Mouse (Mus musculus) neural tube, embryonic 14.5 days (tissue): ENCODE data around the gene Git1. TPM values are rescaled to one million over a fixed set of nuclear protein-coding genes. Genes with fewer than 3 reads are reported as not detected.
A peak's percentile ranks its signal among the peaks of the same experiment; 100 is the strongest.

Source experiments
- ATAC-seq: fragments of 200-750 bp; cut with Nextera tagmentation; 2 replicates; pipeline ENCODE4 v1.8.0; 2017; ENCODE audit warnings: low read depth, mild to moderate bottlenecking, moderate TSS enrichment, moderate library complexity
- H3K27ac ChIP-seq: fragments of 300-500 bp; sonication (generic); 2 replicates; pipeline ENCODE4 v1.5.1; 2014; ENCODE audit warnings: low read depth, mild to moderate bottlenecking, control low read depth, low read length, moderate library complexity, mixed read lengths
- H3K27me3 ChIP-seq: fragments of 300-500 bp; sonication (generic); 2 replicates; pipeline ENCODE4 v1.6.1; 2014; ENCODE audit warnings: low read length; ENCODE audit not compliant: control insufficient read depth, insufficient read depth
- H3K36me3 ChIP-seq: fragments of 300-500 bp; sonication (generic); 2 replicates; pipeline ENCODE4 v1.6.1; 2014; ENCODE audit warnings: low read length, mixed read lengths; ENCODE audit not compliant: control insufficient read depth, insufficient read depth
- H3K4me1 ChIP-seq: fragments of 300-500 bp; sonication (generic); 2 replicates; pipeline ENCODE4 v1.6.1; 2014; ENCODE audit warnings: low read length; ENCODE audit not compliant: control insufficient read depth, insufficient read depth
- H3K4me2 ChIP-seq: fragments of 300-500 bp; sonication (generic); 2 replicates; pipeline ENCODE4 v1.6.1; 2014; ENCODE audit warnings: mild to moderate bottlenecking, low read depth, low read length, control low read depth
- H3K4me3 ChIP-seq: fragments of 300-500 bp; sonication (generic); 2 replicates; pipeline ENCODE4 v1.5.1; 2014; ENCODE audit warnings: low read depth, low read length, control low read depth, mixed read lengths
- H3K9ac ChIP-seq: fragments of 300-500 bp; sonication (generic); replicated peaks from 2 replicates; pipeline ENCODE4 v1.6.1; 2014; ENCODE audit warnings: low read depth, mild to moderate bottlenecking, control low read depth, low read length, mixed read lengths
- H3K9me3 ChIP-seq: fragments of 300-500 bp; sonication (generic); 2 replicates; pipeline ENCODE4 v1.6.1; 2016; ENCODE audit warnings: low read length; ENCODE audit not compliant: control insufficient read depth
- WGBS: fragments of 180-500 bp; shearing (Covaris S2); extraction: QIAGEN DNeasy Blood & Tissue Kit; methylation state at CpG from one replicate; pipeline ENCODE4 v1.1.7; 2014; 5-methylcytosine and 5-hydroxymethylcytosine counted together
- polyA plus RNA-seq: library from polyadenylated mRNA; unstranded; fragments of >200 nt; fragmentation: Nextera tagmentation; extraction: Ambion mirVana; gene quantifications from 2 replicates; pipeline ENCODE4 v1.2.1, GENCODE M21; 2014

The Git1 gene
- polyA plus RNA-seq, result 20.3 and 21.6 TPM in 2 replicates

DNA sequence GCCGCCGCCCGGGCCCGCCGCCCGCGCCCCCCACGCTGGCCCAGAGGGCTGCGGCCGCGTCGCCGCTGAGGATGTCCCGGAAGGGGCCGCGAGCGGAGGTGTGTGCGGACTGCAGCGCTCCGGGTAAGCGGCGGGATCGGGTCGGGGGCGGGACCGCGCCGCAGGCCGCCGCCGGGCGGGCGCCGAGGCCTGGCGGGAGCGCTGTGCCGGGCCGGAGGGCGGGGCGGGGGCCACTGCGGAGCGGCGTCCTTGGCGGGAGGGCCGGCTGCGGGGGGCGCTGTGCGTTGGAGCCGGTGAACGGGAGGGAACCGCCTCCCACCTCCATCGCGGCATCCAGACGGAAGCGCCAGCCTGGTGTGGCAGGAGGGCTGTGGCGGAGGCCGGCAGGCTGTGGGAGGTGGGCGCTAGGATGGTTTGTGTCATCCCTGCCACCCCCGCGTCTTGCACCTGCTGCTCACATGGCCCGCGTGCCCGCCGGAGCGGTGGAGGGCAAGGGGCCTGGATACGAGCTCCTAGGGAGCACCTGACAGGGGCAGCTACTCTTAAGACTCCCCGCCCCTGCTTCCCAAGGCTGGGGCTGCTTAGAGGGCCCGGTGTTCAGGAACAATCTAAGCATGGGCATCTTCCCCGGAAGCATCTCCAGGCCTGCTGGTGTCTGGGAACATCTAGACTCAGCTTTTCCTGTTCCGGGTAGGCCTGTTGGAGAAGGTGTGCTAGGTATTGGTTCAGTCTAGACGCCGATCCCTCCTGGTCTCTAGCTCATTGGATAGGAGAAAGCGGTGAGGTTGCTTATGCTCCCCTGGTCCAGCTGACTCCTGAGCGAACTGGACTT, at the start of gene Git1:
Gene Git1, plus strand, starts transcription at position 51 of the 832 bp plus-strand sequence.
- peaks cover 47% of the 10 kb centered on the region for H3K4me1 ChIP-seq
- 2% methylated on average over 61 of the region's 74 CpGs for WGBS
- ATAC-seq, result no peak; the same call in 1 of the 2 replicates
- H3K27me3 ChIP-seq, result no peaks in the 10 kb centered on the region
- H3K9ac ChIP-seq, result peak within 1 kb of the TSS; percentile 94
- H3K4me3 ChIP-seq, result peak within 1 kb of the TSS; percentile 96
- no peaks in the 10 kb centered on the region for H3K36me3 ChIP-seq
- H3K9me3 ChIP-seq, result no peaks in the 10 kb centered on the region
- H3K4me2 ChIP-seq, result peak within 1 kb of the TSS; percentile 85
- peak within 1 kb of the TSS; percentile 81 for H3K27ac ChIP-seq

DNA sequence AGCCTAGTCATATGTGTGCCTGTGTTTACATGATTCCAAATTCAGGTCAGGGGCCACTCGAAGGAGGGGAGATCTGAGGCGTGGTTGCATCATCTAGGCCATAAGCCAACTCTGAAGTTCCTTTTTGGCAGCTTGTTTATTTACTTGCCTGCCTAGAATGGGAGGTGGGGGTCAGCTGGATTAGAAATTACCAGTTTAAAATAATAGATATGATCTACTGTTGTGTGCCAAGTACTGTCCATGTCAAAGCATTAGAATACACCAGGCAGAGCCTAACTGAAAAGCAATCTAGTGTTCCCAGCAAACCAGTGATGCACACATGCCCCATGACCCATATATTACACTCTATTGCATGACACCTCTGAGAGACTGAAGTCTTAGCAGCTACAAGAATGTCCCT, 48.4 kb upstream of the Git1 start:
- Histone ChIP-seq H3K4me3 (no peak overlapping the region), H3K36me3 (0 out of 2 replicates have a peak, but pooled peaks cover 13% of the 10 kb centered on the region), H3K9me3 (no peaks in the 10 kb centered on the region), H3K4me2 (no peak overlapping the region), H3K27ac (no peak overlapping the region), H3K4me1 (no peaks in the 10 kb centered on the region), H3K27me3 (no peaks in the 10 kb centered on the region), H3K9ac (no peak overlapping the region)
- 78% methylated on average over 2 of the region's 2 CpGs for WGBS
- no peak for ATAC-seq

DNA sequence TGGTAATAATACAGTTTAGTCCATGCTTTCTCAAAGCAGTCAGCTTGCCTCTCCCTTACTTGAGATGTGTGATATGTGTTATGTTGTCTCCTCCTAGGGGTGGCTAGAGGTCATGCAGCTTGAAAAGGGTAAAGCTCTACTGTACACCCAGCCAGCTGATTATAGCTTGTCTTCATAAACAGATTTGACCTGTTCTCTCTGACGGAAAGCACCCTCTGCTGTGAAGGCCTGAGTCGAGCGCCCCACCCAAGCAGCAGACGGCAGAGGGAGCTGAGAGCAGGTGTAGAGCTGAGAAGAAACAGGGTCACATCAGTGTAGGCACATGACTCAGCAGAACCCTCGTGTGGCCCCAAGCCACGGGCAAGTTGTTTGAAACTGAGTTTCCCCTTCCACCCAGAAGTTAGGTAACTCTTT, 46.7 kb upstream of the Git1 start:
- Histone ChIP-seq H3K9me3 (no peaks in the 10 kb centered on the region), H3K27ac (no peak overlapping the region), H3K27me3 (no peaks in the 10 kb centered on the region), H3K9ac (no peak overlapping the region), H3K4me2 (no peak overlapping the region), H3K4me3 (no peak overlapping the region), H3K4me1 (no peaks in the 10 kb centered on the region), H3K36me3 (0 out of 2 replicates have a peak, but pooled peaks cover 7% of the 10 kb centered on the region)
- 70% methylated on average over 6 of the region's 6 CpGs for WGBS
- peak; percentile 56; the same call in 1 of the 2 replicates for ATAC-seq

DNA sequence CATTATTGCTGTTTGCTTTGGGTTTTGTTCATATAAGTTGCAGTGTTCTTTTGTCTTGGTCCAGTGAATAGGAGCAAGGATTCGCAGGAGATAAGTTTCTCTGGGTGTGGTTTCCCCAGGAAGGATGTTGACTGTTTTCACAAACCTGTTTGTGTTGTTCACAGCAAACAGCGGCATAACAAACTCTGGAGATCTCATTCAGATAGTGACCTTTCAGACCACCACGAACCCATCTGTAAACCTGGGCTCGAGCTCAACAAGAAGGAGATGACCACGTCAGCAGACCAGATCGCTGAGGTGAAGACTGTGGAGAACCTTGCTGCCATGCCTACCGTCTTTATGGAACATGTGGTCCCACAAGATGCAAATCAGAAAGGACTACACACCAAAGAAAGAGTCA, 44.1 kb upstream of the Git1 start:
- no peaks in the 10 kb centered on the region for H3K9me3 ChIP-seq
- no peak for ATAC-seq
- no peaks in the 10 kb centered on the region for H3K27me3 ChIP-seq
- no peak overlapping the region for H3K4me2 ChIP-seq
- H3K4me1 ChIP-seq, result no peaks in the 10 kb centered on the region
- H3K36me3 ChIP-seq, result peaks cover 9% of the 10 kb centered on the region; the same call in 1 of the 2 replicates
- WGBS, result 94% methylated on average over 7 of the region's 7 CpGs
- no peak overlapping the region for H3K9ac ChIP-seq
- H3K4me3 ChIP-seq, result no peak overlapping the region
- H3K27ac ChIP-seq, result no peak overlapping the region

DNA sequence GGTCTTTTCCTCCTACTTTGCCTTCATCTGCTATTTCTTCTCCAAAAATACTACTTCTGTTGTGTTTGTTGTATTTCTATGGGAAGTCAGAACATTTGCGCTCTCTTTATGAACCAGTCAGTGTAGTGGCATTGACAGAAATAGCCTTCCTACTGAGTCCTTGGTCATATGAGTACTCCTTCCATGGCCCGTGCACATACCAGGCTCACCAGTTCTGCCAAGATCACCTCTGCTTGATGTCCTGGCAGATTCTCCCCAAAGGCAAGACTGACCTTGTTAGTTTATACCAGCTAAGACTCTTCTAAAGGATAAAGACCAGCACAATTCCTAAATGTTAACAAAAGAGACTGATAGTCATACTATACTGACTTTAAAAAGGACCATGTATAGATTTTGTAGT, 41.7 kb upstream of the Git1 start:
- H3K4me3 ChIP-seq, result no peak overlapping the region
- ATAC-seq, result no peak
- WGBS, result 96% methylated on average over 2 of the region's 2 CpGs
- H3K4me2 ChIP-seq, result no peak overlapping the region
- H3K27me3 ChIP-seq, result no peaks in the 10 kb centered on the region
- peaks cover 18% of the 10 kb centered on the region; the same call in 1 of the 2 replicates for H3K36me3 ChIP-seq
- H3K9ac ChIP-seq, result no peak overlapping the region
- H3K9me3 ChIP-seq, result no peaks in the 10 kb centered on the region
- no peak overlapping the region for H3K27ac ChIP-seq
- no peaks in the 10 kb centered on the region for H3K4me1 ChIP-seq

DNA sequence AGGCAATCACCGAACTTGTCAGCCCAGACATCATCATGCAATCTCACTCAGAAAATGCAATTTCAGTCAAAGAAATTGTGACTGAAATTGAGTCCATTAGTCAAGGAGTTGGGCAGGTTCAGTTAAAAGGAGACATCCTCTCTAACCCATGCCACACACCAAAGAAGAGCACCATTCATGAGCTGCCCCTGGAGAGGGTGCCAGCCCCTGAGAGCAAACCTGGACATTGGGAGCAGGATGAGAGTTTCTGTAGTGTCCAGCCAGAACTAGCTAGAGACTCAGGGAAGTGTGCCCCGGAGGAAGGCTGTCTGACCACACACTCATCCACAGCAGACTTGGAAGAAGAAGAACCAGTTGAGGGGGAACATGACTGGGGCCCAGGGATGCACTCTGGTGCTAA, 40.0 kb upstream of the Git1 start:
- no peak overlapping the region for H3K4me3 ChIP-seq
- no peak for ATAC-seq
- H3K9ac ChIP-seq, result no peak overlapping the region
- no peaks in the 10 kb centered on the region for H3K9me3 ChIP-seq
- H3K4me1 ChIP-seq, result no peaks in the 10 kb centered on the region
- WGBS, result 99% methylated on average over 2 of the region's 2 CpGs
- H3K27ac ChIP-seq, result no peak overlapping the region
- H3K36me3 ChIP-seq, result peaks cover 18% of the 10 kb centered on the region; the same call in 1 of the 2 replicates
- H3K27me3 ChIP-seq, result no peaks in the 10 kb centered on the region
- no peak overlapping the region for H3K4me2 ChIP-seq

DNA sequence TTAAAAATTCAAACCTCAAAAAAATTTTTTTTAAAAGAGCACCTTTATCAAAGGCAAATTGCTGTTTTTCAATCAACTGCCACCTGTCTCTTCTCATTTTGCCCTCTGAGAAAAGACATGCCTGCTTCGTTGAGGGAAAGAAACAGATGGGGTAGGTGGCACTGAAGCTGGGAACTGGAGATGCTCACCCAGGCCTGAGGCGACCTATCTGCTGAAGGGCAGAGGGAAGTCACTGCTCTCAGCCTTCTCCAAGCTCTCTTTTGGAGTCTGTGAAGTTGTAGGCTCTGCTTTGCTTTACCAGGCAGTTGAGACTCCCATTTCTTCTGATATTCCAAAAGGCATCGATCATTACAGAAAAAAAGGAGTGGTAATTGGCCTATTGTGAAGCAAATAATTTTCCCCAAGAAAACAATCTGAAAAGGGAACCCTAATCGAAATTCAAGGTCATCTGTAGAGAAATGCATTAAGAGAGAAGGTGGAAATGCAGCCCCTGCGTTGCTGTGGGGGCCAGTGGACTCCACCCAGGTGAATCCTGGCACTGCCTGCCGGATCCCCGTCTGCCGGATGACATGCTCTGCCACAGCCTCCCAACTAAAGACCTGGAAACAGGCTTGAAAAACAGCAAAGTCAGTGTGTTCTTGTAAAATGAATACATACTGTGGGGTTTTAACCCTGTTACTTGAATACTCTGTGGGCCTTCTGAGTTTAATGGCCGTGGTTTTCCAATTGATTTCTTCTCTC, 37.4 kb upstream of the Git1 start:
- H3K27ac ChIP-seq, result no peak overlapping the region
- H3K9me3 ChIP-seq, result no peaks in the 10 kb centered on the region
- 85% methylated on average over 9 of the region's 9 CpGs for WGBS
- no peak overlapping the region for H3K4me3 ChIP-seq
- no peaks in the 10 kb centered on the region; the same call in 1 of the 2 replicates for H3K27me3 ChIP-seq
- H3K4me1 ChIP-seq, result no peaks in the 10 kb centered on the region
- no peak overlapping the region for H3K9ac ChIP-seq
- ATAC-seq, result no peak
- H3K4me2 ChIP-seq, result no peak overlapping the region
- peaks cover 15% of the 10 kb centered on the region; the same call in 1 of the 2 replicates for H3K36me3 ChIP-seq

DNA sequence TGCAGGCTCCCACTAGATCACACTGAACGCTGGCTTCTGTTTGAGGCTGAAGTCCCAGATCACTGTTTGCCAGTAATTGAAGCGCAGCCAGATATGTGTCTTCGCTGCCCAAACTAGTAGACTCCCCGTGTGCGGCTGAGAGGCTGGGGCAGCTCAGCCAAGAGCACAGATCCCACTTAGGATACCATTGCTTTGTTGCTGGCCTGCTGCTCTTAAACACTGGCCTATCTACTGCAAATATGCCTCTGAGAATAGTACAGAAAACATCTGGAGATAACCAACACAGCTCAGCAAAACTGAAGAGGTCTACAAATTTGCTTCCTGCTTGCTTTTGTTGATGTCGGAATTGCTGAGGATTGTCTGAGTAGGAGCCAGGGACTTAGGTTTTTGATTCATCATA, 36.5 kb upstream of the Git1 start:
- Histone ChIP-seq H3K4me2 (no peak overlapping the region), H3K4me1 (peaks cover 2% of the 10 kb centered on the region), H3K4me3 (no peak overlapping the region), H3K27ac (no peak overlapping the region), H3K9me3 (no peaks in the 10 kb centered on the region), H3K9ac (no peak overlapping the region), H3K36me3 (peaks cover 15% of the 10 kb centered on the region; the same call in 1 of the 2 replicates), H3K27me3 (peaks cover 2% of the 10 kb centered on the region; the same call in 1 of the 2 replicates)
- no peak for ATAC-seq
- WGBS, result 84% methylated on average over 6 of the region's 6 CpGs

DNA sequence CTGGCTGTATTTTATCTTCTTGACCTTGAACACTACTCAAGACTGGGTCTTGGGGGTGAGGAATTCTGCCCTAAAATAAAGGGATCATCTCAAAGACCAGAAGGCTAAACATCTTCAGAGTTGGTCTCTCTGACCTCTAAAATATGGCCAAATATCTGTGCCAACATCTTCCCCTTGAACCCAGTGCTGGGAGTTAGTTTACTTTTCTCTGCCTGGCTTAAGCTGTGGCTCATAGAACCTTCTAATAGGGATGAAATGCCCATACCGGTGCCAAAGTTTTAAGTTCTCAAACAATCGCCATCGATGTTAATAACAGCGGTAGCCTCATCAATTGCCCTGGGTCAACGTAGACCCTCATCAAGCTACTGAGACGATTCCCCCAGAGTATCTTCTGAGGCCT, 31.5 kb upstream of the Git1 start:
- Histone ChIP-seq H3K36me3 (no peaks in the 10 kb centered on the region), H3K9me3 (no peaks in the 10 kb centered on the region), H3K27ac (no peak overlapping the region), H3K4me2 (peak overlapping the region; percentile 98), H3K27me3 (peaks cover 8% of the 10 kb centered on the region), H3K4me1 (peaks cover 11% of the 10 kb centered on the region), H3K4me3 (peak overlapping the region; percentile 49), H3K9ac (peak overlapping the region; percentile 47; the same call in 1 of the 2 replicates)
- WGBS, result 3% methylated on average over 6 of the region's 6 CpGs
- ATAC-seq, result no peak
